Mouse (Mus musculus) lung, postnatal 36 days (tissue): Measurements from ENCODE around the gene Mmp11.
"Not testable (repeated sequence)": the region's sequence is repeated elsewhere in the genome, so short reads cannot be mapped to it uniquely, and the experiment has no call there.

Experiments
- DNase-seq: peaks from one replicate; pipeline ENCODE4 v3.0.0; 2022; ENCODE audit warnings: mixed read lengths

Mmp11 gene

DNA sequence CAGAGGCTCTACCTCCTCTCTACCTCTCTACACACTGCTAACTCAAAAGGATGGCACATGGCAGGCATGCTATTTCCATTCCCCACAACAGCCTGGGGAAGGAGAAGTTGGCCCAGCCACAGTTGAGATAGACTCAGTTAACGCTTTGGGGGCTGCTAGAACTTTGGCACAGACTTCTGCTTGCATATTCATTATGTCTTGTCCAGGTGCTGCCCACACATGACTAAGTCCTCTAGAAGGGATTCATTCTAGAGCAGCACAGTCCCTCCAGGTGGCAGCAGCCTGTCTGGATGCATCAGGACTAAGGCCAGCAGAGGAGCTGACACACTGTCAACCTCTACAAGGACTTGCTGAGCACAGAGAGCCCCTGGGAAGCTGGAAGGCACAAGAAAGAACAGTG, 40.1 kb downstream of the Mmp11 start:
- no peak for DNase-seq

DNA sequence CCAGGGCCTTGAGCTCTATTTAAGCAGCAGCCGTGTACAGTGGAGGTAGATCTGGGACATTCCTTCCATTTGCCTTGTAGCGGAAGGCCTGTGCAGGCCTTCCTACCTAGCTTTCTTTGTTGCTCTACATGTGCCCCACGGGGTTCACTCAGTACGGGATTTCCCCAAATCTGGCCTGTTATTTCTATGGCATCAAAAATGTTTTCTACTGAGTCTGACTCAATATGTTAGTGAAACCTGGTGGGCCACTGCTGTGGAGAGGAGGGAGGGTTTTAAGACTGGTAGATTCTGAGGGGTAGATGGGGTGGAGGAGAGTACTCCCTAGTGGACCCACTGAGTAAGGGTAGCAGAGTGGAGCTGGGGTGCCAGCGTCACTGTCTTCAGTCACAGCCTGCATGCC, 40.6 kb downstream of the Mmp11 start:
- DNase-seq = no peak

DNA sequence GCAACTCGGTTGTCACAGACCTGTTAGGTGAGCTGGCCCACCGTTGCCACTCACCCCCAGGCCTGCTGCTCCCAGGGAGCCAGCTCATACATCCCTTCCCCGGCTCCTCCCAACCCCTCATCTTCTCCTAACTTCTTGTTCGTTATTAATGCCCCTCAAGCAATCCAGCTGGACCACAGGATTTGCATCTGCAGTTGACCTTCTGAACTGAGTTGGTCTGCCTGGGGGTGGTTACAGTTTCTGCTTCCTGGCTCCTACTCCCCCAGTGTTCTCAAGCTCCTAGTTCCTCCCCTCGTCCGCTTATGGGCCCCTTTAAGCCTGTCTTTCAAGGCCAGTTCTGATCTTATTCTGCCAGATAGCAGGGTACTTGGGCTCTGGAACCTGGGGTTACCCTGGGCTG, 41.7 kb downstream of the Mmp11 start:
- no peak for DNase-seq

DNA sequence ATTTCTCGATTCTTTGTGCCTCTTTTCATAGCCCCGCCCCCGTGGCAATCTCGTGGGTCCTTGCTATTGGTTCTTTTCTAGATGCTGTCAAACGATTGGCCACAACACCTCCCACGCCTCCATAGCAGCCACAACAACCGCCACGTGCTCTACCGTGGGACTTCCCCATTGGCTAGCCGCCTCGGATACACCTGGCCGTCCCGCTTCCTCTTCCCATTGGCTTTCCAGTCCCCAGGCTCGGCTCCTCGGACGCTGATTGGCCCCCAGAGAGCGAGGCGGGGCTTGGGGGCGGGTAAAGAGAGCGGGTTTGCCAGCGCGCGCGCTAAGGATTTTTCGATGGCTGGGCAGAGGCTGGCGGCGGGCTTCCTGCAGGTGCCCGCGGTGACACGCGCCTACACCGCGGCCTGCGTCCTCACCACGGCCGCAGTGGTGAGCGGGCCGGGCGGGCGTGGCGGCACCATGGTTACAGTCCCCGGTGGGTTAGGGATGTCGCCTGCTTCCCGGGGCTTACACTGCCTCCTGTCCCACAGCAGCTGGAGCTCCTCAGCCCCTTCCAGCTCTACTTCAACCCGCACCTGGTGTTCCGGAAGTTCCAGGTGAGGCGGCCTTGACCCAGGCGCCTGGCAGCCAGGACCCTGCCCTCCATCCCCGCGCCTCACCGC, 43.1 kb downstream of the Mmp11 start, which contains the start of gene Derl3:
Derl3 (plus strand) TSS at position 325 of the 662 bp plus-strand sequence.
- peak; percentile 97 for DNase-seq

DNA sequence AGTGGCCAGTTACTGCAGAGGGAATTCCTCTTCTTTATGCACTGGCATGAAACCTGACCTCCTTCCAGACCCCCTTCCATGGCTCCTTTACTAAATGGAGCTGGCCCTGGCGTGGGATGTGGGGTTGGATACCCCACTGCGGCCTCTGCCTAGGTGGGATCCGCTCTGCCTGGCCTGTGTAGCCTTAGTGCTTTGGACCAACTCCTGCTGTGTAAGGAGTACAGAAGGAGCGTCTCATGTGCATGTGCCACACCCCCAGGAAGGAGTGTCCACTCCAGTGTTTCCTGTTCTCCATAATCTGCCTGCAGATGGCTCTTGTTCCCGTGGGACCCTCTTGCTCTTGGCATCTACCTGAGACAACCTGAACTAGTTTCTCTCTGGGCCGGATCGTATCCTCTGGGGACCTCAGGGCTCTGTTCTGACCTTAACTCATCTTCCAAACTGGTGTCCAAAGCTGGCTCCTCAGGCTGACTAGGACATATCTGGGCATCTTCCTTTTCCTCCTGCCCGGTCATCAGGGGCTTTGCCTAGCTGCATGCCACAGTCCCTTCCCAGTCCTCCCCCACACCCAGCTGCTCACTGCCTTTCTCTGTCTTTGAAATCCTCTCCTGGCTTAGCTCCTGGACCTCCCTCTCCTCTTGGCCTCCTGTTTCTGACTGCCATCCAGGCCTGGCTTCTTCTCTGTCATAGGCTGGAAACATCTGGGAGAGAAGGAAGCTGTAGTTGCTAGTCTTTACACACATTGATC, 46.7 kb downstream of the Mmp11 start:
- no peak for DNase-seq

DNA sequence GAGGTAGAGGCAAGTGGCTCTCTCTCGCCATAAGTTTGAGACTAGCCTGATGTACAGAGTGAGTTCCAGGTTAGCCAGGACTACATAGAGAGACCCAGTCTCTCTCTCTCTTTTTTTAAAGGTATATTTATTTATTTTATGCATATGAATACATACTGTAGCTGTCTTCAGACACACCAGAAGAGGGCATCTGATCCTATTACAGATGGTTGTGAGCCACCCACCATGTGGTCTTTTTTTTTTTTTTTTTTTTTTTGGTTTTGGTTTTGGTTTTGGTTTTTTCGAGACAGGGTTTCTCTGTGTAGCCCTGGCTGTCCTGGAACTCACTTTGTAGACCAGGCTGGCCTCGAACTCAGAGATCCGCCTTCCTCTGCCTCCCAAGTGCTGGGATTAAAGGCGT, 48.8 kb downstream of the Mmp11 start:
- DNase-seq = not testable (repeated sequence)

DNA sequence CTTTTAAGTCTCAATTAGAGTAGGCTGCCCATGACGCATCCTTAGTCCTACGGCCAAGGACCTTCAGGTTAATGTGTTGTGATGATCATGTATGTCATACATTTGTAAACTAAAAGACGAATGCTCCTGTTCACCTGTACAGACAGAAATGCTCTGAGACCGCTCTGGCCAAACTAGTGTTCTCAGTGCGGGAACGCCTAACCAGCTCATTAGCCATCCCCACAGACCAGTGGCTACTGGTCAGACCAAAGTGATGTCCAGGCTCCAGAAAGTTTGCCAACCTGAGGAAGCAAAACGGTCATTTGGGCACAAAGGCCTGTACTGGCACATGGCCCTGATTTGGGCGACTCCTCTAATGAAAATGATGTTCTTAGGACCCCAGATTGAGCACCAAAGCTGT, 51.6 kb downstream of the Mmp11 start:
- DNase-seq = no peak

DNA sequence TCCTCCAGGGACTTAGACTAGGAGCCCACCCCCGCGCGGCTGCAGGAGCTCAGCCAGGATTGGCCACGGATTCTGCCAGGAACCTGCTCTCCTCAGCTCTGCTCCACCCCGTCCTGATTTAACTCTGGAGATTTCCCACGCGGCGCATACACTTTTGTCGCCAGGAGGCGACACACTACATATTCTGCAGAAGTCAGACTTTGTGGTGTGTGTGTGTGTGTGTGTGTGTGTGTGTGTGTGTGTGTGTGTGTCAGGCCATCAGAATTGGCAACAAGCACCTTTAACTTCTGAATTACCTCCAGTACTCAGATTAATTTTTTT, 53.1 kb downstream of the Mmp11 start:
- peak; percentile 93 for DNase-seq

DNA sequence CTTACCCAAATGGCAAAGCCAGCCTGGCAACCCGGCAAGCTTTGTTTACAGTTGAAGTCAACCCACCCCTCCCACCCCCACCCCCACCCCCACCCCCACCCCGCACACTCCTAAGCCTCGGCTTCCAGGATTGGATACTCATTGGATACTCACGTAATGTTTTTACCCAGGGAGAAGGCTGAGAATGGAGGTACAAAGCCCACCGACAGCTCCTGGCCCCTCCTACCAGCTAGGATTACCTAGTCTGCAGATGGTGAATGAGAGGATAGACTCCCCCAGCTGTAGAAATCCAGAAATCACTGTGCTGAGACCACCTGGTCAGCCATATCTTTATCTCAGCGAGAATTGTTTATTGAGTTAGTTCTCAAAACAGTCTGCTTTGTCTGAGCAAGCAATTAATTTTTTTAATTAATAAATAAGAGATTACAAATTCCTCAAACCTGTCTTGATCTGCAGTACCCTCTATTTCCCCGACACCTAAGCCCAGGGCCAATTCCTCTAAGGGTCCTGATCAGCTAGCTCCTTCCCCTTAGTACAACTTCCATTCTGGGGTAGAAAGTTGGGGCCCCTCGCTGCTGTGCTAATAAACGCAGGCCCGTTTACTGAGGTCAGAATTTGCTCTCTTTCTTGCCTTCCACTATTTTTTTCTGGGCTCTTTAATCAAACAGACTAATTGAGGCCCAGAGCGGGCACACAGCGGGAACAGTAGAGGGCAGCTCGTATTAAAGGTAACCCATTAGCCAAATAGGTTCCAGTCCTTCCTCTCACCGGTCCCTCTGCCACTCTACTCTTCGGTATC, 53.7 kb downstream of the Mmp11 start:
- DNase-seq = no peak

DNA sequence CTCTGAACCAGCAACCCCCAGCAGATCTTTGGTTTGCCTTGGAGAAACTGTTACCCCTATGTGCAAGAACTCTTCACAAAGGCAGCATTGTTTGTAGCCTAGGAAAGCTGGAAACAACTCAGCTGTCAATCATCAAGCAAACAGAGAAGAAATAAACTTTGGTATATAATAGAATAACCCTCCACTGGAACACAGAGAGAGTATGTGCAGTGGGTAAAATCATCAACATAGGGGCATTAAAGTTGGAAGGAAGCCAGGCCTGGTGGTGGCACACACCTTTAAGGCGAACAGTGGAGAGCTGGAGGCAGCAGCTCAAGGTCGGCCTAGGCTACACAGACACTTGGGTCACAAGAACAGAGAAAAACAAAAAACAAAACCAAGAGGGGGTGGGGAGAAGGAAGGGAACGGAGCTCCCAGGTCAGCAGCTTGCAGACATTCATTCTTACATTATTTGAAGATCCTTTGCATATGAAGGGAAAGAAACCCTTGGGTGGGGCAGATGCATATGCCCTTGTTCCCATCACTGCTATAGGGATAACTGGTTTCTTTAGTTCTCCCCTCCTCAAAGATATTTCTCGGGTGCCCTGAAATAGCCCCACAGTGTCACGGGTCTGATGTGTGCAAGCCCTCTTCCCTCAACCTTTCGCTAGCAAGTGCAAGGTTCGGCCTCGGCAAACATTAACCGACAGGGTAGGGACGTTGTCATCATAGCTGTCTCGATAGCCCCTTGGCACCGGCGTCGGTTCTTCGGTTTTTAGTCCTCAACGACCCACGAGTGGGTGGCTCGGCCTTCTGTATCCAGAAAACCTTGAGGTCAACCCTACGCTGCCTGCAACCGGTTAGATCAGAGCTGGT, 54.5 kb downstream of the Mmp11 start:
- DNase-seq = no peak

DNA sequence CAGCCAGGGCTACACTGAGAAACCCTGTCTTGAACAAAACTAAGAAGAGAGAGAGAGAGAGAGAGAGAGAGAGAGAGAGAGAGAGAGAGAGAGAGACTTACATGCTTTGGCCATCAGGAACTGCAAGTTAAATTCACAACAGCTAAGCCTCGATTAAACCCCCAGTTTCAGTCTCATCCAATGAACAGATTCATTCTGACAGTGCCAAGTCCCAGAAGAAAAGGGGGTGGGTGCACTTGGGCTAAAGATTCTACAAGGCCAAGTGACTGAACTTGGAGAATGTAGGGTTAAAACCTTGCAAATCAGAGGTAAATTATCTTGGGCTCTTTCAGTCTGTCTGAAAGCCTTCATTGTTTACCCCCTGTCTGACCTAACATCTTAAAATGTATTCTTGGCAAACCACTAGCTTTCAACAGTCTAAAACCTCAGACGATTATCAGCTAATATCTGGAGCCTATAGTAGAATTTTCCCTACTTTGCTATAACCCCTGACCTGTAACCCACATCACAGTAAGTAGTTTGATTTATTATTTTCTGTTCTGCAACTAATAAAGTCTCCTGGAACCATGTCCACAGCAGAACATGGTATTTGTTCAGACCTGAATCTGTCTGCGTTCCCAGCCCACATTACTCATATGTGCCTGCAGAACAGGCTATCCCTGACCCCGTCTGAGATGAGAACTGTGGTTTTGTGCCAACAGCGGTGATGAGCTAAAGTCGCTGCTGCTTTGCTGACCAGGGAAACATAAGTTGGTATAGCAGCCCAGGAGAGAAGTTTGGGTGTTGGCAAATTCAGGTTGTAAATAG, 55.3 kb downstream of the Mmp11 start:
- DNase-seq = no peak

DNA sequence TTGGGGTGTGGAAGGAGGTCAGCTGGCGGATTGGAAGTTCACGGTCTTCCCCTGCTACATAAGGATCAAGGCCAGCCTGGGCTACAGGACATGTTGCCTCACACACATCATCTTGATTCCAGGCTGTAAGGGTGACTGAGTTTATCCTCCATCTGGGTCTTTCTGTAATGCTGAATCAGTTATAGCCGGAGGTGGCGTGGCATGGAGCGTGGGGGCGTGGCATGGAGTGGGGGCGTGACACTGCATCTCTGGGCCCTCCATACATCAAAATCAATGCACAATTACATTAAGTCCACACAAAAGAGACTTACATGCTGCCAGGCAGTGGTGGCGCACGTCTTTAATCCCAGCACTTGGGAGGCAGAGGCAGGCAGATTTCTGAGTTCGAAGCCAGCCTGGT, 55.9 kb downstream of the Mmp11 start:
- DNase-seq = no peak

DNA sequence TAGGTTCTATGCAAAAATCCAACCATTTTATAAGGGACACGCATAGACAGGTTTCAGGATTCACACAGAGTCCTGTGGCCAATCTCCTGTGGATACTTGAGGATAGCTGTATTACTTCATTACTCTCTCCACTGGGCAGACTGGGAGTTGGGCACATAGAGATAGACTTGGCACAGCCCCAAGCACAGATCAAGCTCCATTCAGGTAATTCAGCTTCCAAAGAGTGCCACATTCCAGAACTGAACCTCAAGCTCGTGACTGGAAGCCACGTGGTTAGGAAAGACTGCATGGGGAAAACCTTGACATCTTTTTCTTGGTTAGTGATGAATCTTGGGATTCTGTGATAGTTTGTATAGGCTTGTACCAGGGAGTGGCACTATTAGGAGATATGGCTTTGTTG, 57.5 kb downstream of the Mmp11 start:
- DNase-seq = peak; percentile 30

DNA sequence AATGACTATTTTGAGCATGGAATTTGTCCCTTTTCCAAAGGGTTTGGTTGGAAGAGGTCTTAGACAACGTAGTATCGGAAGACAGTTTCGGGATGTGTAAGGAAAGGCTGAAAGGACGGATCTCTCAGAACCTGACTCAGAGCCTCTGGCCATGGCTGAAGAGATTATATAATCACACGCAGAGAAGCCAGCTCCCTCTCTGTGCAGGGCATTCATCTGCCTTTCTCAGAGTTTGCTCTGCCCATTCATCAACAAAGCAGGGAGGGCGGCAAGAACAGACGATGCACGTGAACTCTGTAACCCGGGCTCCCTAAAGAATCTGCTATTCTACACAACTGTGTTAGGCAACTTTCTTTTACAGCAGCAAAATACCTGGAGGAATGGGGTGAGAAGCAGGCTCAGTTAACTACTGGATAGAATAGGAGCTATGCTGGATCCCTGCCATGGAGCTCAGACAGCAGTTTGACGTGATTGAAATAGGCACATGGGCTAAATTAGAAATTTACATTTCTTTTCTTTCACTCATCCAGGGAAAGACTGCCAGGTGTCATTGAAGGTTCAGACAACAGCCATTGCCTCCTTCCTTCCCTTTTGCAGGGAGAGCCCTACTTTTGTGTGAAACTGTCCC, 62.6 kb downstream of the Mmp11 start:
- no peak for DNase-seq
